Mouse (Mus musculus): ENCODE measurements around the gene Ppp1cb.
"Not testable (repeated sequence)": the region's sequence is repeated elsewhere in the genome, so short reads cannot be mapped to it uniquely, and the experiment has no call there.

The Ppp1cb gene

DNA sequence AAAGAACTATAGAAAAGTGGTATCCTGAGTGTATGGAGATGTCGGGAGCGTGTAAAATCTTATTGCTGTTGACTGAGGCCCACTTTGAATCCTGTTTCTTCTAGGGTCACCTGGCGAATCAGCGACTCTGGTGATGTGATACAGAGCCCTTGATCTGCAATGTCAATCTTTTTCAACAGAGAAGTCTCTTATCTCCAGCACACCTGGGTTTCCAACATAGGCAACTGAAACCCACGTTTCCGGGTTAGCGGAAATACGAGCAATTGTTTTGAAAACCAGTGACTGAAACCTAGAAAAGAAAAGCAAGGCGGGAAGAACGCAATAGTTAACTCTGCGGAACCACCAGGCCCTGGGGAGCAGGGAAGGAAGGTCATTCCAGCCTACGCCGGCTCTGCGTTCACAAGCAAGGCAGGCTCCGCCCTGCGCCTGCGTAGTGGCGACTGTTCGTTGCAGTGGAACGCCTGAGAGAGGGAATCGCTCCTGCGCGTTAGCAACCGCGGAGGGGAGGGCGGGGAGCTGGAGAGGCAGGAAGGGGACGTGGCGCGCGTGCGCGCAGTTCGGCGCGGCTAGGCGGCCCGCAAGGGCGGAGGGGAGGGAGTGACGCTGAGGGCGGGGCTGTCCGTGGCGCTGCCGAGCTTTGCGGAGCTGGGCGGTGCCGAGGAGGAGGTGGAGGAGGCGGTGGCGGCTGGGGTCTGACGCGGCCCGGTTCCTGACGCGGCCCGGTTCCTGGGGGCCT is at the start of gene Ppp1cb:
TSS of gene Ppp1cb (plus strand) at position 436 of the 736 bp plus-strand sequence.
- peak; percentile 96 for DNase-seq (ENCODE audit: low read depth in 2 of 2, low spot score in 2 of 2)

DNA sequence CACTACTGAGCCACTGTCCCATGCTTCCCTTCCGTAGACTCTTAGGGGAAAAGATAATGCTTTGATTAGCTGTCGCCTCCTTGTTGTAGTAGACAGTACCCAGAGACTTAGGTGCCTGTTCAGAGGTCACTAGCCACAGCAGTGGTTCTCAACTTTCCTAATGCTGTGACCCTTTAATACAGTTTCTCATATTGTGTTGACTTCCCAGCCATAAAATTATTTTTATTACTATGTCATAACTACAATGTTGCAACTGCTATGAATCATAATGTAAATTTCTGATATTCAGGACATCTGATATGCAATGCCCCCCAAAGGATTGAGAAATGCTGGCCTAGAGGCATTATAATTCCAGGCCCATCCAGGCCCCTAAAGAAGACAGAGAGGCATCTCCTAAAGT is 48.9 kb upstream of the Ppp1cb start:
- no peak for DNase-seq (ENCODE audit: low read depth in 2 of 2, low spot score in 2 of 2)

DNA sequence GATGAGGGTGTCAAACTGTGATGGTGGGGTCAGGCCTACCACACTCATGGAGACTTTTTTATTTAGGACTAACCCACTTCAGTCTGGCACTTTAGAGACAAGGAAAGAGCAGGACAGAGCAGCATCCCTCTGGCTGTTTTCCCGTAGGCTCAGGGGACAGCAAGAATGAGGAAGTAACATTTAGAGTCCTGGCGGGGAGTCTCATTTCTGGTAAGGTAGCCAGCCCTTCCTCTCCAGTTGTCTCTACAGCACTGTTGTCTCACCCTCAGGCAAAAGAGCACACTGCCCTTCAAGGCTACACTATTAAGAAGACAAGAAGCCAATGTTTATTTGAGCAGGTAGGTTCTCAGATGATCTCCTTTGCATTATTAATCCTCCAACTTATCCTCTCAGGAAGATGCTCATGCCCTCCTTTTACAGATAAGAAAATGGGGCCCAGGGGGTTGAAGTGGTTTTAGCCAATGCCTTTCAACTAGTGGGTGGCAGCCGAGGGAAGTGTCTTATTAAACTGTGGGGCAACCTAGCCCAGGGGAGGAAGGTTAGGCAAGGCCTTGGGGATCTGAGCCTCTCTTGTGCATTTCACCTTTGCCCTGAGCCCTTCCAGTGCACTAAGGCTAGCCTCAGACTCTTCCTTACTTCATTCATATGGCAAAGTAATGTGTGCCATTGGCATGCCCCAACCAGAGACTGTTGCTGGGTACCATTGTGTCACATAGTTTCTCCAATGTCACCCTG is 47.5 kb upstream of the Ppp1cb start:
- DNase-seq (ENCODE audit: low read depth in 2 of 2, low spot score in 2 of 2): no peak

DNA sequence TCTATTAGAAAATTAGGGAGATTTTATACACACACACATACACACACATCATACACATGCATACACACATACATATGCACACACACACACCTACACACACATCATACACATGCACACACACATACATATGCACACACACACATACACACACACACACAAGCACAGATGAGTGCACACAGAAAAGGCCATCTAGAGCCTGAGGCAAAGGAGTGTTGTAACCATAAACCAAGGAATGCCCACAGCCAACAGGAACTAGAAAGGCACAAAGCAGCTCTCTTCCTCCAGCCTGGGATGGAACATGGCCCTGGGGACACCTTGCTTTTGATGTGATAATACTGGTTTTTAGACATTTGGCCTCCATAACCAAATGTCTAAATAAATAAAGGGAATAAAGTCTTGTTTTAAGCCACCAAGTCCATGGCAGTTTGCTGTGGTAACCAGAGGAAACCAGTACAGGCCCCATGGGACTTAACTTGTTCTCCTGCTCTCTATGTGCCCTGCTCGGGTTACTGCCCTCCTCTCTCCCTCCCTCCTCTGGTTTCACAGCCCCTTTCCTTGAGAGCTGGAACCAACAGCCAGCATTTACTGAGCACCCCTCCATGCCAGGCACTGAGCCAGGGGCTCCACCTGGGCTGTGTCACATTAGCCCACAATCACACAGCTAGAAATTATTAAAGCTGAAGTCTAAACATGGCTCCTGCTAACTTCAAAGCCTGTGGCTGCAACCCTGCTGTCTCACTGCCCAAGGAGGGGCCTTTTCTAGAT is 46.3 kb upstream of the Ppp1cb start:
- no peak for DNase-seq (ENCODE audit: low read depth in 2 of 2, low spot score in 2 of 2)

DNA sequence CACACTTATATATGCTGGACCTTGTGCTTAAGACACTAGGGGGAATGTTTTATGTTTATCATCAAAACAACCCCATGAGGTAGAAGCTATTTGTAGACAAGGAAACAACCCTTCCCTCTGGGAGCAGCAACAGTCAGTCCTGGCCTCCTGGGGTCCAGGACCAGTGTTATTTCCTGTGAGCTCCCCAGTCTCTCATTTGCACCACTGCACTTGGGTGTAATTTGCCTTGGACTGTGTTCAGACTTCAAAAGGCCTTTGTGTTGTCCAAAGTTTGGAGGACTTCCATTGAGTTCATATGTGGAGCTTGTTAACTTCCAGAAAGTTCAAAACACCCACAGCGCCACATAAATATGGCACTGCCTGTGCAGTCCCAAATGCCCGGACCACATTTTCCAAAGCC is 45.6 kb upstream of the Ppp1cb start:
- DNase-seq (ENCODE audit: low read depth in 2 of 2, low spot score in 2 of 2): no peak

DNA sequence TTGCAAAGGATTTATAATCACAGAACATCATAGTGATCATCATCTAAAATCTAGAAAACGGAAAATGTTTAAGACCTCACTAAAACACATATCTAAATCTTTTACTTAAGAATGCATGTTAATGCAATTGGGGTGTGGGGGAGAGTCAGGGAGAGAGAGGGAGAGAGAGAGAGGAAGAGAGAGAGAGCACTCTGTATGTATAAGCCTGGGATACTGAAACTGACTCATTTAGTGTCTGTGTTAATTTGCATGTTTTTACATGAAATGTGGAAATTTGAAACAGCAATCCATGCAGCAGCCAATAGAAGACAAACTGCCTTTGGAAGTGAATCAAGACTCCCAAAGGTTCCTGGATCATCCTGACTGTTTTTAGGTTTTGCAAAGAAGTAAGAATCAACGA is 45.1 kb upstream of the Ppp1cb start:
- no peak for DNase-seq (ENCODE audit: low read depth in 2 of 2, low spot score in 2 of 2)

DNA sequence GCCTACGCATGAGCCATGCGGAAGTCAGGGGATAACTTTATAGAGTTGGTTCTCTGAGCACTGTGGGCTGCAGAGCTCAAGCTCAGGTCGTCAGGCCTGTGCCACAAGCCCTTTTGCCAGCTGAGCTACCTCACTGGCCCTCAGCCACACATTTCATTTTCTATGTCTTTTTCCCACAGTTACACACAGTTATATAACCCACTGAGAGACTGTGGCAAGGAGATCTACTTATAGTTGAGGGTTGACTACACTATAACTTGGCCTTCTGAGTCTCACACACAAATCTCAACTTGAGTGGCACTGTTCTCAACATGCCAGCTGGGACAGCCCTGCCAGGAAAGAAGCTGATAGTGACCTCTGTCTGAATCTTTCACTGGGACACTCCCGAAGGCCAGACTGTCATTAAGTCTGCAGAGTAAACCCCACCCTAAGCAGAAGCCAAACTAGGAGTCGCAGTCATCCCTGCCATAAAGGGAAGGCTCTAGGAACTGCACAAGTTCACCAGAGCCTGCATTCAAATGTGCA is 44.1 kb upstream of the Ppp1cb start:
- DNase-seq (ENCODE audit: low read depth in 2 of 2, low spot score in 2 of 2): no peak

DNA sequence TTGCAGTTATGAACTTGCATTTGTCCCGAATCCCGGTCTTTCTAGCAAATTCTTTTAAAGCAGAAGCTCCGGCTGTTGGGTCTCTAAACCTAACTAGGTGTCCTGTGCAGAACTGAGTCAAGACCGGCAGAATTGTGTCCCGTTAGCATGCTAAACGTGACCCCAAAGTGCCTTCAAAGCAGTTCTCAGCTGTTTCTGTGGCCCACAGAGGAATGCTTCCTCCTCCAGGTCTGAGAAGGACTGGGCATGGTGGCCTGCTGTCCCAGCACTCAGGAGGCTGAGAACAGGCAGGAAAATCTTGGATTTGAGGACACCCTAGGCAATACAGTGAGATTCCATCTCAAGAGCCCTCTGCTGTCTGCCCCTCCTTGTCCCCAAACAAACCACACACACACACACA is 43.1 kb upstream of the Ppp1cb start:
- no peak for DNase-seq (ENCODE audit: low read depth in 2 of 2, low spot score in 2 of 2)

DNA sequence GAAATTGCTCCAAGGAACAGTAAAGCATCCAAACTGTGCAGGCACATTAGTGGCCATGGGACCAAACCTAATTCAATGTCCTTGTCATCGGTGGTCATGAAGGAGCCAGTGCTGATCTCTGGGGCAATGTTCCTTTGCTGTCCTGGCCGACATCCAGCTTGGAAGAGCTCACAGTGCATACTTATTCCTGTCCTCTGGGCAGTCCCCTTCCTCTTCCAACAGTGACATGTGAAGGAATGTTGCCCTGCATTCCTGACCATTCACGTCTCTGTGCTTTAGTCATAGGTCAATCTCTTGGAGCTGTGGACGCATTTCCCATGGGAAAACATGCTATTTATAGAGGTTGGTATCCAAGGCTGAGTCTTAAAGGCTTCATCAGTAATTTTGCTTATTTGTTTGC is 41.8 kb upstream of the Ppp1cb start:
- DNase-seq (ENCODE audit: low read depth in 2 of 2, low spot score in 2 of 2): no peak

DNA sequence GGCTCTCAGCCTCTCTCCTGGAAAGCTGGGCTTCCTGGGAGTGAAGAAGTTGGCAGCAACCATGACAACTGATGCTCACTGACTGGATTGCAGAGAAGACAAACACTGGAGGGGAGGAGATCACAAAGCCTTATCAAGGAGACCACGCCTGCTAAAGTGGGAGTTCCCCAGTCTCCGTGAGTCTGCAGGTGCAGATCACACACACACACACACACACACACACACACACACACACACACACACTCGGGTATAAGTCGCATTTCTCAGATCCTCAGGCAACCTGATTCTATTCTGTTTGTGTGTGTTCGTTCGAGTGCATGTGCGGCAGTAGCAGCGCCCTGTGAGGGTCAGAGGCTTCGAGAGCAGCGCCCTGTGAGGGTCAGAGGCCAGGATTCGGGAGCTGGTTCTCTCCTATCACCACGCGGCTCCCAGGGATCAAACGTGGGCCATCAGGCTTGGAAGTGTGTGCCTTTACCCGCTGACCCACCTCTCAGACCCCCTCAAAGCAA is 36.5 kb upstream of the Ppp1cb start:
- DNase-seq (ENCODE audit: low read depth in 2 of 2, low spot score in 2 of 2): no peak

DNA sequence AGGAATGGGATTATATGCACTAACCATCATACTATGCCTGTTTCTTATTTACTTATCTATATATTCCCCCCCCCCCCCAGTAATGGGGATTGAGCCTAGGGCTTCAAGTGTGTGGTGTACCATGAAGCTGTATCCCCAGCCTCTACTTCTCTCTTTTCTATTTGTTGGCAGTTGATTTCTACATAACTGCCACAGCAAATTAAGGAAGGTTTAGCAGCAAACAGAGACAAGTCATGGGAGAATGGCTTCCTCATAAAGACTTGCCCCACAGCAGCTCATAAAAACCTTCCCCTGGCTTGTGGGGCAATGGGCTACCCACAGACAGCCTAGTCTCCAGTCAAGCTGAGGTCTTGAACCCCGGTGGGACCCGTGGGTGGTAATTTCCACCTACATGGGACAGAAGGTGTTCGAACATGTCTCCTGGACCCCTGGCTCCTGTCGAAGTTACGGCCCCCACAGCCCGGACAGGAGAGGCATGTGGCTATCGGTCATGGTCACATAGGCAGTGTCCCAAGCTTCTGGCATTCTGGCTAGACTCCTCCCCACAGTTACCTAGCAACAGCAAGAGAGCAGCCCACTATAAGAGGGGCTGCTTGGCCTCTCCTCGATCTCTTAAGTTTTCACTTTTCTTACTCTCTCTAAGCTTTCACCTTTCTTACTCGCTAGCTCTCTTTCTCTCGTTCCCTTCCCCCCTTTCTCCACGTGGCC is 35.1 kb upstream of the Ppp1cb start:
- no peak for DNase-seq (ENCODE audit: low read depth in 2 of 2, low spot score in 2 of 2)

DNA sequence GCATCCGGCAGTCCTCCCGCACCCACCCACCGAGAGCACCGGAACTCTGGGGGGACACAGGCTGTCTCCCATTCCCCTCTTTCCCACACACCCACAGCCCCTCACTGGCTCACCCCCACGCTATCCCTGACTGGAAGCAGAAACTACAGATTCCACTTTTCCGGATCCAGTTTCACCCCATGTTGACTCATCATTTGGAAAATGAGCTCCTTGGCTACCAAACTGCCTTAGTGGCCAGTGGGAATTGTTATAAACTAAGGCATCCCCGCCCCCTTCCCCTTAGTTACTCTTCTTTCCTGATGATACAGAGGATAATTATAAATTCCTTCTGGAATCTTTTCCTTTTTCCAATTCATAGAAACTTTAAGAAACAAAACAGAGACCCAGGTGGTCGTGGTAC is 34.2 kb upstream of the Ppp1cb start:
- DNase-seq (ENCODE audit: low read depth in 2 of 2, low spot score in 2 of 2): no peak

DNA sequence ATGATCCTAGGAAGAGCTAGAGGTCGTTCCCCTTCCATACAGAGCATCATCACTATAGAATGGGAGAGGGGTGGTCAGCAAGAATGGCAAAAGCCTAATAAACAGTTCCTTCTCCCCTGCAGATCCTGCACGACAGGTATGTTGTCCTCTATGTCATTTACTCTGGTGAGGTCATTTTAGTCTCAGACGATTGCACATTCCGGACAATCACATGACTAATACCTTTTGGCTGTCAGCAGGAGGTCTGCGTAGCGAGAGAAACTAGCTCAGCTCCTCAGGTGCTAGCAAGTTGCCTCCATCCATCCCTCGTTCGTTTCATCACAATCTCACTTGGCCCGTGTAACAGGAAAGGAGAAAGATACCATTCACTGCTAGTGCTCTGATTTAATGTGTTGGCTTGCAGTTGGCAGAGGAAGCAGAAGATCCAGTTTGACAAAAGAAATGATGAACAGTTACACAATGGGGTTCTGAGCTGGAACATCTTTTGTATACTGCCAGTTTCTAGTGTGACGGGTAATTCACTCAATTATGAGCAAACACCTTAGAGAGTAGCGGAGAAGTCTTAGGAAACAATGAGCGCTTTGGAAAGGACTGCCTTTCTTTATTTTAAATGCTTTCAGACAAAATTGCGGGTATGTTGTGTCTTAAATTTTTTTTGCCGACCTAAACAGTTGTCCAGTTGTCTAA is 33.0 kb upstream of the Ppp1cb start:
- DNase-seq (ENCODE audit: low read depth in 2 of 2, low spot score in 2 of 2): no peak

DNA sequence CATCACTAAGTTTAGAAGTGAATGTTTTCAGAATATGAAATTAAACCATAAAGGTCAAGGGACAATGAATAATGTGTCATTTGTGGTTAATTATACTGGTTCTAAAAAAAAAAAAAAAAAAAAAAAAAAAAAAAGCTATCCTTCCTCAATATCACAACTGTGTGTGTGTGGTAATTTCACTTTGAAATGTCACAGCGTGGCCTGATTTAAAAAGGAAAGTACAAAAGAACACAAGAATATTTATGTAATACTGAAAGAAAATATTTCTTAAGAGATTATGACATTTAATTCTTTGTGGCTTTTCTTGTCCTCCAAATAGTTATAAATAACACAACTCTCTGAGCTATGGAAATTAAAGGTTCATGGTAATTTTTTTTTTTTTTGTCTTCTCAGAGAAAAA is 28.2 kb upstream of the Ppp1cb start:
- no peak for DNase-seq (ENCODE audit: low read depth in 2 of 2, low spot score in 2 of 2)

DNA sequence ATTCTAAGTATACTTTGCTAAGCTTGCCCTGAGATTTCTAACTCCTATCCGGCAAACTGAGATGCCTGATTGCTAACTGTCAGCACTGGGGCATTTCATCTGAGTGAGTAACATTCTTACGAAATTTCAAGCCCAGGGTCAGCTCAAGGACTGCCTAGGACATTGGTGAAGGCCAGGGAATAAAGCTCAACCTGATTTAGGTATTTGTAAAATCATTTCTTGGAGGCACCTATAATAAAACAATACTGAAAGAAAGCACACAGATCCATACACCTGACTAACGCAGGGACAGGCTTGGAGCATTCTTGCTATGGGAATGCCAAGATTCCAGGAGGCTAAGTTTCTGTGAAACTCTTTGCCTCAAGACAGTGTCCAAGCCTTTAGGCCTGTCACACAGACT is 24.3 kb upstream of the Ppp1cb start:
- DNase-seq (ENCODE audit: low read depth in 2 of 2, low spot score in 2 of 2): not testable (repeated sequence)

DNA sequence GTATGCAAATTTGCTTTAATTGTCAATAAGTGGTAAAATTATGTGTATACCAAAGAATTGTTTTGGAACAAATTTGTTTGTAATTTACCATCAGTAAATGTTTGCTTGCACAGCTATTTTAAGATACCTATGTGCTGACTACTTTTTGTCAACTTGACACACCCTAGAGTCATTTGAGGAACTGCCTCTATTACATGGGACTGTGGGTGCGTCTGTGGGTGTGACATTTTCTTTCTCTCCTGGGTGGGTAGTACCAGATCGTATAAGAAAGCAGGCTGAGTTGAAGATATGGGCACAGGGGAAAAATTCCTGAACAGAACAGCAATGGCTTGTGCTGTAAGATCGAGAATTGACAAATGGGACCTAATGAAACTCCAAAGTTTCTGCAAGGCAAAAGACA is 23.0 kb upstream of the Ppp1cb start:
- no peak for DNase-seq (ENCODE audit: low read depth in 2 of 2, low spot score in 2 of 2)

DNA sequence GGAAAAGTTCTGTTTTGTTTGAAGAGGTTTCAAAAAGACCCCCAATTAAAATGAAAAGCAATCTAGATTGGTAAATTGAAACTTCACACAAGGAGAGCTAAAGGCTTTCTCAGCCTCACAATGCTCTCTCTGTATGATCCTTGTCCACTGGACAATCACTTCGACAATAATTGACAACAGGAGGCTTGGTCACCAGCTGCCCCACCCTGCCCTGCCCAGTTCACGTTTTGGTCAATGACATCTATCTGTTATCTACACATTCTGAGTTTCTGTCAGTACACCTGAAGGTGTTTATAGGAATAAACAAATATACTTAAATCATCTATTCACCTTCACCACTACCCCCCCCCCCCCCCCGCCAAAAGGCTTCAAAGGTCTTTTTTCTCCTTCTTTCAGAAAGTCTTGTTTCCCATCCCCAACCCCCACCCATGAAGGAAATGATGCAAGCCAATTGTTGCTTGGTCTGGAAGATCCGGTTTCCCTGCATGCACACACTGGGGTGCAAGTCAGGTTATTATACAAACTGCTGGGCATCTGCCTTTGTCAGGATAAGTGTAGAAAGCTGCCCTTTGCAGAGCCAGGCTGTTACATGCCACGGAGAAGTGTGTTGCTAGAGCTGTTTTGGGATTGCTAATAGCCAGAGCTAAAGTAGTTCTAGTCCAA is 20.6 kb upstream of the Ppp1cb start:
- DNase-seq (ENCODE audit: low read depth in 2 of 2, low spot score in 2 of 2): no peak

DNA sequence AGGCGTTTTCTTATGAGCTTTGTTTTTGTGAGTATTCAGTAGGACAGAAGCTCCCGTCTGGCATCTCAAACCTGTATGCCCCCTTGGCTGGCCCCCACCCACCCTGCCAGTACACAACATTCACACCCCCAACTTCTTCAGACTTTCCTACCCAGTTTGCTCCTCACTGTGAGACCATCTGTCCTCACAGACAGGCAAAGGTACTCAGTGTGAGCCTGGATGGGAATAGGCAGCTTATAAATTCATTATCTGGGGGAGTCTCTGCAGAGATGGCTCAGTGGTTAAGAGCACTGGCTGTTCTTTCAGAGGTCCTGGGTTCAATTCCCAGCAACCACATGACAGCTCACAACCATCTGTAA is 20.1 kb upstream of the Ppp1cb start:
- no peak for DNase-seq (ENCODE audit: low read depth in 2 of 2, low spot score in 2 of 2)

DNA sequence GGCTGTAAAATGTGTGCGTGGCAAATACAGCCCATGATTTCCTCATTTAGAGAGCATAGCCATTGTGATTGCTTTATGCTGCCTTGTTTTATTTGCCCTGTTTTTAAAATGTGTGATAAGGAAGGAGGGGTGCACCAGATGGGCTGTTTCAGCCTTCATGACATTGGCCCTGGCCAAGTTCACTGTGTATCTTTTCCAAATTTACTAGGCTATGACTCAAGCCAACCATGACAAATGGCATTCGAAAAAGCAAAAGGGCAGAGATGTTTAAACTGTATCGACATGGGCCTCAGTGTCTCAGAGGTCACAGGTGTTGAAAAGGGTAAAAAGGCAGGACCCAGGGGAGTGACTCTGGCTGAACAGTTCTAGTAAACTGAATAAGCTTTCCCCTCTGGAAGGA is 17.3 kb upstream of the Ppp1cb start:
- no peak for DNase-seq (ENCODE audit: low read depth in 2 of 2, low spot score in 2 of 2)

DNA sequence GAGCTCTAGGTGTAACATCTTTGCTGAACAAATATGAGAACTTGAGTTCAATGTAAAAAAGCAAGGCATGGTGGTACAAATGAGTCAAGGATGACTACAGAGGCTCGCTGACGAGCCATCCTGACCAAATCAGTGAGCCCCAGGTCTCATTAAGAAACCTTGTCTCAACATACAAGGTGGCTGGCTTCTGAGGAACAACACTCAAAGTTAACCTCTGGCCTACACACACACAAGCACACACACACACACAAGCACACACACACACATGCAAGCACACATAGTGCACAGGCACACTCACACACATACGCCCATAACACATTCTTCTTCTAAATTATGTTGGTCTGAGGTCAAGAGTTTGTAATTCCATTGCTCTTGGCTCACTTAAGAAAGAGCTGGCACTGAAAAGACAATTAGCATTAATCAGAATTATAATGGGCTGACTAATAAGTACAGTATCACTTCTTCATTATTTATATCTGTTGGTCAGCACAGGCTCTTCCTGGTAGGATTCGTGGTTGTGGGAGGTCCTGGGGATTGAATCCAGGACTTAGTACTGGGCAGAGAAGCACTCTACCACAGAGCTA is 16.6 kb upstream of the Ppp1cb start:
- no peak for DNase-seq (ENCODE audit: low read depth in 2 of 2, low spot score in 2 of 2)
